Mouse (Mus musculus) intestine, embryonic 16.5 days (tissue): ENCODE measurements around the gene Vamp9. TPM values are rescaled to one million over a fixed set of nuclear protein-coding genes. Genes with fewer than 3 reads are reported as not detected.

ENCODE experiments used
- ATAC-seq: fragments of 200-750 bp; cut with Nextera tagmentation; 2 replicates; pipeline ENCODE4 v1.8.0; 2017; ENCODE audit warnings: moderate TSS enrichment, moderate library complexity
- H3K27ac ChIP-seq: fragments of 300-500 bp; sonication (generic); 2 replicates; pipeline ENCODE4 v1.5.1; 2014; ENCODE audit warnings: mild to moderate bottlenecking, low read length
- H3K27me3 ChIP-seq: fragments of 300-500 bp; sonication (generic); replicated peaks from 2 replicates; pipeline ENCODE4 v1.6.1; 2014; ENCODE audit warnings: low read length, control low read depth, mixed read lengths; ENCODE audit not compliant: control insufficient read depth, insufficient read depth
- H3K36me3 ChIP-seq: fragments of 300-500 bp; sonication (generic); 2 replicates; pipeline ENCODE4 v1.6.1; 2014; ENCODE audit warnings: low read length, control low read depth; ENCODE audit not compliant: control insufficient read depth, insufficient read depth
- H3K4me1 ChIP-seq: fragments of 300-500 bp; sonication (generic); 2 replicates; pipeline ENCODE4 v1.6.1; 2014; ENCODE audit warnings: low read length, control low read depth, mixed read lengths; ENCODE audit not compliant: control insufficient read depth, insufficient read depth
- H3K4me2 ChIP-seq: fragments of 300-500 bp; sonication (generic); 2 replicates; pipeline ENCODE4 v1.6.1; 2014; ENCODE audit warnings: low read depth, low read length, control low read depth
- H3K4me3 ChIP-seq: fragments of 300-500 bp; sonication (generic); 2 replicates; pipeline ENCODE4 v1.5.1; 2014; ENCODE audit warnings: mild to moderate bottlenecking, low read length
- H3K9ac ChIP-seq: fragments of 300-500 bp; sonication (generic); 2 replicates; pipeline ENCODE4 v1.6.1; 2014; ENCODE audit warnings: low read depth, low read length
- H3K9me3 ChIP-seq: fragments of 300-500 bp; sonication (generic); 2 replicates; pipeline ENCODE4 v1.6.1; 2016; ENCODE audit warnings: low read length, control low read depth; ENCODE audit not compliant: control insufficient read depth
- WGBS: fragments of 180-500 bp; shearing (Covaris S2); extraction: QIAGEN DNeasy Blood & Tissue Kit; methylation state at CpG from one replicate; pipeline ENCODE4 v1.1.7; 2014; 5-methylcytosine and 5-hydroxymethylcytosine counted together
- polyA plus RNA-seq: library from polyadenylated mRNA; unstranded; fragments of >200 nt; fragmentation: Nextera tagmentation; extraction: Ambion mirVana; gene quantifications from 2 replicates; pipeline ENCODE4 v1.2.1, GENCODE M21; 2015

Vamp9 gene
- polyA plus RNA-seq, 1 experiment from 2014 or later = 0.28 TPM

DNA sequence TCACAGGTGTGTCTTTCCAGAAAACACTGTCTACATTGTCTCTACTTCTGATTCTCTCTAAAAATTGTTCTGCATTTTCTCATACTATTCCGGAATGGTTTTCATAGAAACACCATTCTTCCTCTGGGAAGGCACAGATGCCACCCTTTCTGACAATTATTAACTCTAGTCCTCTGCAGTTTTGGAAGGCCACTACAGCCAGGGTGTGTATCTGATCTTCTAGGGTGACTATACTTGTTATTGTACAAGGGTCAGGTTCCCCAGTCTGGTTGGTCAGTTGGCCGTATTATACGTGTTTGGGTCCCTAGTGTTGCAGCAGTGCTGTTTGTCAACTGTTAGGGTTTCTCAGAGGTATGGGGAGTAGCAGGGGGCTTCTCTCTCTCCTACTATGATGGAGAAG, 88.6 kb downstream of the Vamp9 start:
- Histone ChIP-seq H3K4me3 (no peak overlapping the region), H3K36me3 (no peaks in the 10 kb centered on the region), H3K4me1 (0 out of 2 replicates have a peak, but pooled peaks cover 2% of the 10 kb centered on the region), H3K9ac (no peak overlapping the region), H3K27ac (no peak overlapping the region), H3K4me2 (no peak overlapping the region), H3K27me3 (no peaks in the 10 kb centered on the region), H3K9me3 (peaks cover 2% of the 10 kb centered on the region; the same call in 1 of the 2 replicates)
- WGBS = 70% methylated on average over 3 of the region's 3 CpGs
- ATAC-seq = peak; percentile 58

DNA sequence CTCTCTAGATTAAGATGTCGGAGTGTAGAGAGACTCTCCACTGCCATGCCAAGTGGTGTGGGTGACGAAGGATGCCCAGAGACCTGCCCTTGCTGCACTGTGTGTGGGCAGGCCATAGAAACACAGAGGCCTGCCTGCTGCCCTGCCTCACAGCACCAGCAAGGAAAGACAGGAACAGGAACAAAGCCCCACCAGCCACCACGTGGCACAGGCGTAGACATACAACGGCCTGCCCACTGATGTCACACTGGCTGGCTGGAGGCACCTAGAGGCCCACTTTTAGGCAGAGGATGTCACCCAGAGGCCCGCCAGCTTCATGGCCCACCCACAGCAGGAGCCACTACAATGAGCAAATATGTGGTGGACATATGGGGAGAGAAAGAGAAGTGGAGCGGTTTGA, 94.0 kb downstream of the Vamp9 start:
- no peak overlapping the region for H3K9ac ChIP-seq
- H3K9me3 ChIP-seq = peaks cover 2% of the 10 kb centered on the region; the same call in 1 of the 2 replicates
- H3K27ac ChIP-seq = no peak overlapping the region
- 73% methylated on average over 7 of the region's 7 CpGs for WGBS
- H3K4me3 ChIP-seq = no peak overlapping the region
- H3K36me3 ChIP-seq = no peaks in the 10 kb centered on the region
- no peak overlapping the region for H3K4me2 ChIP-seq
- H3K4me1 ChIP-seq = peaks cover 5% of the 10 kb centered on the region; the same call in 1 of the 2 replicates
- no peaks in the 10 kb centered on the region for H3K27me3 ChIP-seq
- no peak for ATAC-seq

DNA sequence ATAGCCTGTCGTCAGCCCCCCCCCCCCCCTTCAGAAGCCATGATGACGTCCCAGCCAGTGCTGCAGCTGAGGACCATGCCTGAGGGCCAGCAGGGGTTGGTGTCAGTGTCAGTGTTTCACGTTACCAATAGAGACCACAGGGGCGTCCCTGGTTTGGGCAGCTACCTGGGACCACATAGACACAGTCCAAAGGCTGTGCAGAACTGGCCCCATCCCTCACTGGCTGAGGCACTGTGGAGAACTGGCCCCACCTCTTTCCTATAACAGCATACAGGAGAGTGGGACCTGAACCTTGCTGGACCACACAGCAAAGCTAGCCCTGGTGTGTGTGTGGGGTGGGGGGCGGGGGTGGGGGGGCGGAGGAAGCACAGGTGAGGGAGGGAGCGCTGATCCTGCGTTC, 94.4 kb downstream of the Vamp9 start:
- Histone ChIP-seq H3K4me3 (no peak overlapping the region), H3K36me3 (no peaks in the 10 kb centered on the region), H3K4me2 (no peak overlapping the region), H3K9me3 (peaks cover 2% of the 10 kb centered on the region; the same call in 1 of the 2 replicates), H3K27ac (no peak overlapping the region), H3K27me3 (no peaks in the 10 kb centered on the region), H3K9ac (no peak overlapping the region), H3K4me1 (peaks cover 5% of the 10 kb centered on the region; the same call in 1 of the 2 replicates)
- ATAC-seq = 0 out of 2 replicates have a peak, but pooled peaks have one; percentile 16
- 47% methylated on average over 8 of the region's 8 CpGs for WGBS

Other genes starting within 250 kb of the Vamp9 start
- gene Rasgef1b, start 177.2 kb upstream of the Vamp9 start, polyA plus RNA-seq = 6.1 and 7.3 TPM in 2 replicates
- 32.8 and 37.0 TPM in 2 replicates for gene Hnrnpd, start 72.7 kb downstream of the Vamp9 start, polyA plus RNA-seq
- 0.89 and 1.0 TPM in 2 replicates for gene 4930524J08Rik, start 72.8 kb downstream of the Vamp9 start, polyA plus RNA-seq
- gene Hnrnpdl, start 133.4 kb downstream of the Vamp9 start, polyA plus RNA-seq = 90.9 and 102 TPM in 2 replicates
- 49.2 and 53.7 TPM in 2 replicates for gene Enoph1, start 133.7 kb downstream of the Vamp9 start, polyA plus RNA-seq